In the genomic region with DNA sequence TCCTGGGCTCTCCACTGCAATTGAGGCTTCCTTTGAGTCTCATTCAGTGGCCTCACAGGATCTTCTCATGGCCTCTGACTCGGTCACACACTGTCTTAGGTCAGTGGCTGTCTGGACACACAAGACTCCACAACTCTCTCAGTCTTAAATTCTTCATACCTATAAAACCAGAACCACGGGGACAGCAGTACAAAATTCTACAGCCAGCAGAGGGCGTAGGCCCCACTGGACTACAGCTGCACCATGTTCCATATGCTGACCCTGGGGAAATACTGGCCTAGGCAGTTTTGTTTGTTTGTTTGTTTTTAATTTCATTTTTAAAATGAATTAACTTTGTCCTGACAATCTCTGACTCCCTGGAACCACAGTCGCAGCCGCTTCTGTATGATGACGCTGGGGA, we compare ENCODE assay signal across 9 mouse cellular contexts. TPM values are rescaled to one million over a fixed set of nuclear protein-coding genes. Genes with fewer than 3 reads are reported as not detected.
DNase-seq lines count a peak whose midpoint lies in the region; TF ChIP-seq lines count a peak whose summit lies in the region.
"Had no signal": no experiment of that assay in that cellular context is flagged by ENCODE, and none has a peak within 500 bp of the region (broad histone marks: within the 10 kb centered on the region; RNA-seq: fewer than 3 reads in every experiment).

No protein-coding gene starts in this region.

- peak; percentile 42 for TF ChIP-seq CTCF in left cerebral cortex, adult 2 months (IDR thresholded peaks at IDR 0.05)

- no peak overlapping the region for H3K27ac ChIP-seq in left cerebral cortex, adult 2 months

- intact Hi-C loops in left cerebral cortex, adult 2 months (cut with DNase I): loop anchor here (5.0 kb wide), 1 partner anchor 75 kb away; no protein-coding TSS in a partner anchor
- intact Hi-C loops in left cerebral cortex, postnatal 36 days (cut with DNase I): no loop called here

- DNase-seq in adrenal gland, adult 2 months: peak; percentile 18
- no peak for DNase-seq in adrenal gland, postnatal 4 days (ENCODE audit: low spot score in 2 of 2)
- DNase-seq in left cerebral cortex, adult 2 months (ENCODE audit: extremely low spot score in 1 of 2, low spot score in 2 of 2): no peak
- no peak for DNase-seq in left cerebral cortex, postnatal 36 days (ENCODE audit: low spot score in 2 of 2)
- peak; percentile 31 for DNase-seq in embryo, embryonic 10 days (ENCODE audit: low spot score)
- peak; percentile 61 for DNase-seq in retina, embryonic 14.5 days (ENCODE audit: low spot score)
- DNase-seq in urinary bladder, postnatal 14 days (ENCODE audit: low spot score): no peak
- no peak for DNase-seq in urinary bladder, postnatal 36 days (ENCODE audit: low spot score in 2 of 2)

- no peak overlapping the region for H3K4me3 ChIP-seq in left cerebral cortex, adult 2 months
- H3K4me3 ChIP-seq: megakaryocyte, embryonic 14.5 days had no signal

RNA-seq across cellular contexts. Expression of a gene that starts 23.1 kb away (rescaled TPM):
- under 1 TPM; 0.17 to 0.24 TPM for total RNA-seq in adrenal gland, adult 2 months (2021)
- polyA plus RNA-seq in adrenal gland, adult 2 months (2012; rRNA removed): 0.17 and 1.1 TPM in 2 replicates
- 1 to 10 TPM; 5.6 to 5.9 TPM for total RNA-seq in adrenal gland, postnatal 4 days (2021)
- total RNA-seq in left cerebral cortex, adult 2 months (2021): 1 to 10 TPM; 2.6 to 2.7 TPM
- total RNA-seq in left cerebral cortex, postnatal 36 days (2021): 1 to 10 TPM; 2.0 to 2.1 TPM

RNA-seq across cellular contexts. Expression of a gene that starts 23.8 kb away (rescaled TPM):
- 10 to 100 TPM in 1 of 2 experiments, 1 to 10 TPM in 1; 9.5 to 16.8 TPM for total RNA-seq in adrenal gland, adult 2 months (2021)
- polyA plus RNA-seq in adrenal gland, adult 2 months (2012; rRNA removed): 20.7 and 27.7 TPM in 2 replicates
- total RNA-seq in adrenal gland, postnatal 4 days (2021): 10 to 100 TPM; 16.7 to 19.6 TPM
- total RNA-seq in left cerebral cortex, adult 2 months (2021): 10 to 100 TPM; 14.4 to 16.8 TPM
- total RNA-seq in left cerebral cortex, postnatal 36 days (2021): 10 to 100 TPM; 11.8 to 15.4 TPM

RNA-seq across cellular contexts. Expression of a gene that starts 34.2 kb away (rescaled TPM):
- not detected for total RNA-seq in adrenal gland, adult 2 months (2021)
- not detected in 2 replicates for polyA plus RNA-seq in adrenal gland, adult 2 months (2012; rRNA removed)
- not detected for total RNA-seq in adrenal gland, postnatal 4 days (2021)
- not detected for total RNA-seq in left cerebral cortex, adult 2 months (2021)
- not detected for total RNA-seq in left cerebral cortex, postnatal 36 days (2021)

Comparison
In these comparisons a context has a peak if more than half of its experiments do, and no peak if none do; other contexts are left out.
1. DNase-seq: peak in adrenal gland, adult 2 months (single experiment), embryo, embryonic 10 days (single experiment) and retina, embryonic 14.5 days (single experiment); none in adrenal gland, postnatal 4 days (0 of 2), left cerebral cortex, adult 2 months (0 of 2), left cerebral cortex, postnatal 36 days (0 of 2), urinary bladder, postnatal 14 days (single experiment) and urinary bladder, postnatal 36 days (0 of 2).